In genomic region chrX:68945741-68946140, GRCm38 (mm10) we compare ENCODE assay signal across 34 mouse cellular contexts. TPM values are rescaled to one million over a fixed set of nuclear protein-coding genes. Genes with fewer than 3 reads are reported as not detected.
A peak's percentile ranks its signal among the peaks of the same experiment; 100 is the strongest.
DNase-seq lines count a peak whose midpoint lies in the region; ATAC-seq and TF ChIP-seq lines count a peak whose summit lies in the region.
"Had no signal": no experiment of that assay in that cellular context is flagged by ENCODE, and none has a peak within 500 bp of the region (broad histone marks: within the 10 kb centered on the region; RNA-seq: fewer than 3 reads in every experiment).

No protein-coding gene starts in this region.

- peak; percentile 23 to 34 for DNase-seq in cerebellum, postnatal 10 days
- no peak for DNase-seq in cerebellum, postnatal 4 days (ENCODE audit: low spot score in 2 of 2)
- DNase-seq in hindbrain, postnatal 0 days (ENCODE audit: low spot score), result peak; percentile 19
- DNase-seq in hindbrain, embryonic 10.5 days (ENCODE audit: low spot score), result no peak
- peak; percentile 44 for DNase-seq in brain, adult 2 months (ENCODE audit: low read depth, low spot score)
- no peak for DNase-seq in cerebellum, postnatal 36 days
- DNase-seq: adrenal gland, adult 8-10 months; adrenal gland, postnatal 25 days; cerebellum, adult 11 months; cerebellum, adult 2 months; cerebellum, adult 9-11 months; embryo, embryonic 11 days; forebrain, postnatal 0 days; gastrocnemius, postnatal 10 days; gastrocnemius, postnatal 36 days; heart, adult 2 months; heart, postnatal 14 days; heart, postnatal 4 days; kidney, adult 11 months had no signal

- H3K27me3 ChIP-seq in hindbrain, postnatal 0 days (ENCODE audit: insufficient read depth, low read length), result no peaks in the 10 kb centered on the region
- H3K27me3 ChIP-seq in hindbrain, embryonic 10.5 days (ENCODE audit: insufficient read depth, poor library complexity, severe bottlenecking), result no peaks in the 10 kb centered on the region
- H3K27me3 ChIP-seq: embryonic facial prominence, embryonic 13.5 days; forebrain, embryonic 13.5 days; heart, embryonic 13.5 days; hindbrain, embryonic 12.5 days; hindbrain, embryonic 15.5 days; intestine, embryonic 15.5 days had no signal

- H3K27ac ChIP-seq in hindbrain, postnatal 0 days, result no peak overlapping the region
- H3K27ac ChIP-seq in hindbrain, embryonic 10.5 days, result no peak overlapping the region
- H3K27ac ChIP-seq: embryonic facial prominence, embryonic 10.5 days; embryonic facial prominence, embryonic 13.5 days; forebrain, embryonic 13.5 days; heart, adult 2 months; heart, embryonic 10.5 days; heart, embryonic 13.5 days; hindbrain, embryonic 12.5 days; hindbrain, embryonic 15.5 days; intestine, embryonic 15.5 days had no signal

- H3K36me3 ChIP-seq in hindbrain, postnatal 0 days (ENCODE audit: insufficient read depth, low read length), result no peaks in the 10 kb centered on the region
- H3K36me3 ChIP-seq in hindbrain, embryonic 10.5 days, result no peaks in the 10 kb centered on the region
- H3K36me3 ChIP-seq: embryonic facial prominence, embryonic 10.5 days; embryonic facial prominence, embryonic 13.5 days; heart, embryonic 10.5 days; heart, embryonic 13.5 days; hindbrain, embryonic 12.5 days; hindbrain, embryonic 15.5 days; intestine, embryonic 15.5 days had no signal

- no peak overlapping the region for H3K4me2 ChIP-seq in hindbrain, postnatal 0 days (ENCODE audit: low read depth, low read length)
- H3K4me2 ChIP-seq: embryonic facial prominence, embryonic 13.5 days; forebrain, embryonic 13.5 days; heart, embryonic 13.5 days; hindbrain, embryonic 12.5 days; hindbrain, embryonic 15.5 days; intestine, embryonic 15.5 days had no signal

- no peaks in the 10 kb centered on the region for H3K4me1 ChIP-seq in hindbrain, postnatal 0 days (ENCODE audit: insufficient read depth, low read length)
- H3K4me1 ChIP-seq in hindbrain, embryonic 10.5 days (replicated peaks), result no peaks in the 10 kb centered on the region
- H3K4me1 ChIP-seq: embryonic facial prominence, embryonic 10.5 days; embryonic facial prominence, embryonic 13.5 days; forebrain, embryonic 13.5 days; heart, embryonic 10.5 days; heart, embryonic 13.5 days; hindbrain, embryonic 12.5 days; hindbrain, embryonic 15.5 days; intestine, embryonic 15.5 days had no signal

- no peak for TF ChIP-seq CTCF in hindbrain, postnatal 0 days (IDR thresholded peaks at IDR 0.05; ENCODE audit: low read depth)

- H3K9ac ChIP-seq in hindbrain, postnatal 0 days (replicated peaks; ENCODE audit: low read length), result no peak overlapping the region
- H3K9ac ChIP-seq: embryonic facial prominence, embryonic 13.5 days; forebrain, embryonic 13.5 days; forebrain, postnatal 0 days; heart, embryonic 13.5 days; hindbrain, embryonic 12.5 days; hindbrain, embryonic 15.5 days; intestine, embryonic 15.5 days had no signal

- ATAC-seq in hindbrain, postnatal 0 days, result no peak
- ATAC-seq: activated CD4-positive, CD25-positive, alpha-beta regulatory T cell, adult 4 months; forebrain, embryonic 13.5 days; forebrain, postnatal 0 days; intestine, embryonic 15.5 days had no signal

- no peak overlapping the region for H3K4me3 ChIP-seq in hindbrain, postnatal 0 days (ENCODE audit: low read length)
- H3K4me3 ChIP-seq in hindbrain, embryonic 10.5 days, result no peak overlapping the region
- H3K4me3 ChIP-seq: embryonic facial prominence, embryonic 10.5 days; embryonic facial prominence, embryonic 13.5 days; erythroblast, embryonic 14.5 days; forebrain, embryonic 13.5 days; heart, adult 2 months; heart, embryonic 10.5 days; heart, embryonic 13.5 days; hindbrain, embryonic 12.5 days; hindbrain, embryonic 15.5 days; intestine, embryonic 15.5 days had no signal

- no peaks in the 10 kb centered on the region for H3K9me3 ChIP-seq in hindbrain, postnatal 0 days (ENCODE audit: low read length)
- H3K9me3 ChIP-seq in hindbrain, embryonic 10.5 days, result no peaks in the 10 kb centered on the region
- H3K9me3 ChIP-seq: embryonic facial prominence, embryonic 10.5 days; embryonic facial prominence, embryonic 13.5 days; forebrain, embryonic 13.5 days; heart, embryonic 10.5 days; heart, embryonic 13.5 days; hindbrain, embryonic 12.5 days; hindbrain, embryonic 15.5 days; intestine, embryonic 15.5 days had no signal

RNA-seq across cellular contexts. Expression of gene Gm6812, which starts 52.9 kb away (rescaled TPM):
- not detected in 2 replicates for total RNA-seq in hindbrain, postnatal 0 days (2014; rRNA removed)
- polyA plus RNA-seq in hindbrain, postnatal 0 days (2015; fragmentation: Nextera tagmentation; extraction: Ambion mirVana), result not detected in 2 replicates
- polyA plus RNA-seq in hindbrain, embryonic 10.5 days (2016; fragmentation: Nextera tagmentation; extraction: Ambion mirVana), result not detected in 2 replicates
- total RNA-seq: adrenal gland, adult 8-10 months; adrenal gland, postnatal 25 days; common myeloid progenitor, adult 5-6 weeks; ES-E14; forebrain, postnatal 0 days; gastrocnemius, adult 18-20 months; gastrocnemius, postnatal 10 days; gastrocnemius, postnatal 36 days; granulocyte monocyte progenitor cell, adult 5-6 weeks; heart, adult 2 months; heart, postnatal 14 days; heart, postnatal 4 days had no signal
- polyA plus RNA-seq: activated CD4-positive, CD25-positive, alpha-beta regulatory T cell, adult 4 months; cerebellum, adult 2 months; embryonic facial prominence, embryonic 10.5 days; embryonic facial prominence, embryonic 13.5 days; erythroblast, embryonic 14.5 days; forebrain, embryonic 13.5 days; forebrain, postnatal 0 days; heart, adult 2 months; heart, embryonic 10.5 days; heart, embryonic 13.5 days; heart, embryonic 16.5 days; hindbrain, embryonic 12.5 days; hindbrain, embryonic 15.5 days; intestine, embryonic 15.5 days had no signal

Comparison
In these comparisons a context has a peak if more than half of its experiments do, and no peak if none do; other contexts are left out.
1. DNase-seq: peak in cerebellum, postnatal 10 days (2 of 2), hindbrain, postnatal 0 days (single experiment) and brain, adult 2 months (single experiment); none in cerebellum, postnatal 4 days (0 of 2), hindbrain, embryonic 10.5 days (single experiment) and cerebellum, postnatal 36 days (0 of 2).